Mouse (Mus musculus) skeletal muscle tissue, adult 2 months (tissue): ENCODE results near the gene Ugt1a9.
A peak's percentile ranks its signal among the peaks of the same experiment; 100 is the strongest.
"Not testable (repeated sequence)": the region's sequence is repeated elsewhere in the genome, so short reads cannot be mapped to it uniquely, and the experiment has no call there.

Source experiments
- DNase-seq: peaks from one replicate; pipeline ENCODE4 v3.0.0-alpha.2; 2012; ENCODE audit warnings: low read depth, low spot score

Ugt1a9 gene

GRCm38 (mm10) chr1:88070495-88070894, at the start of gene Ugt1a9:
Gene Ugt1a9 (plus strand): TSS chr1:88070800.
- DNase-seq, result no peak

GRCm38 (mm10) chr1:88025244-88025643, 45.4 kb upstream of the Ugt1a9 start:
- not testable (repeated sequence) for DNase-seq

GRCm38 (mm10) chr1:88043044-88043443, 27.6 kb upstream of the Ugt1a9 start:
- not testable (repeated sequence) for DNase-seq

- DNase-seq, result not testable (repeated sequence)
Measured at GRCm38 (mm10) chr1:88044832-88045437, 25.7 kb upstream of the Ugt1a9 start.

GRCm38 (mm10) chr1:88047408-88047807, 23.2 kb upstream of the Ugt1a9 start:
- DNase-seq, result not testable (repeated sequence)

GRCm38 (mm10) chr1:88055088-88055487, 15.5 kb upstream of the Ugt1a9 start, which contains the start of gene Ugt1a10:
Gene Ugt1a10 (plus strand): TSS chr1:88055388.
- DNase-seq, result no peak

- not testable (repeated sequence) for DNase-seq
Measured at GRCm38 (mm10) chr1:88066472-88067102, 4.0 kb upstream of the Ugt1a9 start.

- DNase-seq, result no peak
Measured at GRCm38 (mm10) chr1:88070902-88071301, 302 bp downstream of the Ugt1a9 start.

GRCm38 (mm10) chr1:88074471-88074870, 3.9 kb downstream of the Ugt1a9 start:
- DNase-seq, result no peak

- DNase-seq, result no peak
Measured at GRCm38 (mm10) chr1:88077128-88077527, 6.5 kb downstream of the Ugt1a9 start.

- no peak for DNase-seq
Measured at GRCm38 (mm10) chr1:88081670-88082069, 11.1 kb downstream of the Ugt1a9 start.

- no peak for DNase-seq
Measured at GRCm38 (mm10) chr1:88086125-88086524, 15.5 kb downstream of the Ugt1a9 start.

- no peak for DNase-seq
Measured at GRCm38 (mm10) chr1:88087513-88087912, 16.9 kb downstream of the Ugt1a9 start, which contains the start of gene Ugt1a8. Gene Ugt1a8 (plus strand): TSS chr1:88087813.

- no peak for DNase-seq
Measured at GRCm38 (mm10) chr1:88092341-88092740, 21.7 kb downstream of the Ugt1a9 start.

GRCm38 (mm10) chr1:88094270-88094676, 23.7 kb downstream of the Ugt1a9 start:
- DNase-seq, result not testable (repeated sequence)

- DNase-seq, result peak; percentile 24
Measured at GRCm38 (mm10) chr1:88094941-88095492, 24.4 kb downstream of the Ugt1a9 start, which contains the start of gene Ugt1a7c. Gene Ugt1a7c (plus strand): TSS chr1:88095062.

GRCm38 (mm10) chr1:88098546-88098945, 27.9 kb downstream of the Ugt1a9 start:
- DNase-seq, result not testable (repeated sequence)

GRCm38 (mm10) chr1:88099691-88100090, 29.1 kb downstream of the Ugt1a9 start:
- not testable (repeated sequence) for DNase-seq

- DNase-seq, result not testable (repeated sequence)
Measured at GRCm38 (mm10) chr1:88103019-88103418, 32.4 kb downstream of the Ugt1a9 start, which contains the start of gene Ugt1a6b. Gene Ugt1a6b (plus strand): TSS chr1:88103252.

GRCm38 (mm10) chr1:88103697-88104468, 33.3 kb downstream of the Ugt1a9 start:
- DNase-seq, result not testable (repeated sequence)

- no peak for DNase-seq
Measured at GRCm38 (mm10) chr1:88104667-88105430, 34.2 kb downstream of the Ugt1a9 start.
